Mouse (Mus musculus) limb, embryonic 12.5 days (tissue): ENCODE results near the gene Tubd1. TPM values are rescaled to one million over a fixed set of nuclear protein-coding genes. Genes with fewer than 3 reads are reported as not detected.
A peak's percentile ranks its signal among the peaks of the same experiment; 100 is the strongest.

Experiments
- ATAC-seq: fragments of 200-750 bp; cut with Nextera tagmentation; 2 replicates; pipeline ENCODE4 v1.8.0; 2017; ENCODE audit warnings: low read depth, moderate TSS enrichment; ENCODE audit not compliant: insufficient number of reproducible peaks, insufficient read depth, low FRiP score, low TSS enrichment
- H3K27ac ChIP-seq: fragments of 300-500 bp; sonication (generic); 2 replicates; pipeline ENCODE4 v1.5.1; 2016; ENCODE audit warnings: mild to moderate bottlenecking, moderate library complexity
- H3K27me3 ChIP-seq: fragments of 300-500 bp; sonication (generic); 2 replicates; pipeline ENCODE4 v1.6.1; 2016; ENCODE audit warnings: mild to moderate bottlenecking, moderate library complexity
- H3K36me3 ChIP-seq: fragments of 300-500 bp; sonication (generic); 2 replicates; pipeline ENCODE4 v1.6.1; 2016; ENCODE audit warnings: mild to moderate bottlenecking, moderate library complexity
- H3K4me1 ChIP-seq: fragments of 300-500 bp; sonication (generic); replicated peaks from 2 replicates; pipeline ENCODE4 v1.6.1; 2016
- H3K4me2 ChIP-seq: fragments of 300-500 bp; sonication (generic); 2 replicates; pipeline ENCODE4 v1.6.1; 2016; ENCODE audit warnings: mild to moderate bottlenecking, moderate library complexity
- H3K4me3 ChIP-seq: fragments of 300-500 bp; sonication (generic); replicated peaks from 2 replicates; pipeline ENCODE4 v1.5.1; 2016; ENCODE audit warnings: mild to moderate bottlenecking
- H3K9ac ChIP-seq: fragments of 300-500 bp; sonication (generic); replicated peaks from 2 replicates; pipeline ENCODE4 v1.6.1; 2016; ENCODE audit warnings: mild to moderate bottlenecking, moderate library complexity
- H3K9me3 ChIP-seq: fragments of 300-500 bp; sonication (generic); 2 replicates; pipeline ENCODE4 v1.6.1; 2016; ENCODE audit warnings: mild to moderate bottlenecking, moderate library complexity
- WGBS: fragments of 180-500 bp; shearing (Covaris S2); methylation state at CpG from one replicate; pipeline ENCODE4 v1.1.7; 2016; 5-methylcytosine and 5-hydroxymethylcytosine counted together
- microRNA counts: library from miRNA; unstranded; fragments of <30 nt; microRNA quantifications from one replicate; lab custom pipeline; 2017
- microRNA-seq: library from miRNA; unstranded; fragments of <30 nt; microRNA quantifications from one replicate; pipeline ENCODE4, GENCODE M21; 2017
- polyA plus RNA-seq: library from polyadenylated mRNA; unstranded; fragments of >200 nt; fragmentation: Nextera tagmentation; extraction: Ambion mirVana; gene quantifications from 2 replicates; pipeline ENCODE4 v1.2.1, GENCODE M21; 2016

The Tubd1 gene
- polyA plus RNA-seq, 1 experiment from 2014 or later = 9.8 TPM

- H3K4me2 ChIP-seq = no peak overlapping the region
- 90% methylated on average over 3 of the region's 3 CpGs for WGBS
- no peak for ATAC-seq
Observed at GRCm38 (mm10) chr11:86604289-86604688, 59.5 kb downstream of the Tubd1 start.

DNA sequence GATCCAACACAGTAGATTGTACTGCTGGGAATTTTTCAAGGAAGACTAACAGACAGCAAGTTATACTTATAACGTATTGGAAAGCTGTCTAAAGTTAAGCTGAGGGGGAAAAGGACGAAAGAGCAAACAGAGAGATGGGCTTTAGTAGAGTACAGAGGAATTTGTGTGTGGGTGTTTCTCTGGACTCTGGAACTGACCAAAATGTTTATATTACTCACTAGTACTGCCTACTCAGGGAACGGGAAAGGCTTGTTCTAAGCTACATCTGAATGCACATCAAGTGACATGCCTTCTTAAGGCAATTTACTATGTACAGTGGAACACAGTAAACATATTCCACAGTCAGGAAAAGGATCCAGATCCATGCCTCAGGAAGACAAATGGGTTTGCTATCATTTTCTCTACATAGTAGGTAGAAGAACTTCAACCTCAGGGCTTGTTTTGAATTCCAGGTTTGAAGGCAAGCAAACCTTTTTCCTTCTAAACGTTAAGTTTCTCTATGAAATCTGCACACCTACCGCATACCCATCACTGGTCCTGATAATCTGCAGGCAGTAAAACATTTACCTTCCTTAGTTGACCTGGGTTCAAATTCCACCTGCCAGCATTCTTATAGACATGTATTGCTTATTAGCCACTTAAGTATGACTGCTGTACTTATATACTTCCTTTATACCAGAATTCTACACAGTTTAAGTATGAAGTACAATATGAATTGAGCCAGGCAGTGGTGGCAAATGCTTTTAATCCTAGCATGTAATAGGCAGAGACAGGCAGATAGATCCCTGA lies 60.1 kb downstream of the Tubd1 start:
- ATAC-seq = no peak
- Histone ChIP-seq H3K36me3 (peaks cover 14% of the 10 kb centered on the region), H3K9me3 (0 out of 2 replicates have a peak, but pooled peaks cover 5% of the 10 kb centered on the region), H3K9ac (no peak overlapping the region), H3K4me3 (no peak overlapping the region), H3K27ac (no peak overlapping the region), H3K4me2 (no peak overlapping the region), H3K4me1 (no peaks in the 10 kb centered on the region), H3K27me3 (no peaks in the 10 kb centered on the region)
- 90% methylated on average over 5 of the region's 5 CpGs for WGBS

More at GRCm38 (mm10) chr11:86604289-86604688, 59.5 kb downstream of the Tubd1 start:
- Histone ChIP-seq H3K27me3 (no peaks in the 10 kb centered on the region), H3K36me3 (peaks cover 14% of the 10 kb centered on the region), H3K4me3 (no peak overlapping the region), H3K4me1 (no peaks in the 10 kb centered on the region), H3K27ac (no peak overlapping the region), H3K9me3 (0 out of 2 replicates have a peak, but pooled peaks cover 5% of the 10 kb centered on the region), H3K9ac (no peak overlapping the region)

- Histone ChIP-seq H3K27ac (no peak overlapping the region), H3K27me3 (no peaks in the 10 kb centered on the region), H3K4me2 (no peak overlapping the region), H3K4me1 (no peaks in the 10 kb centered on the region), H3K4me3 (no peak overlapping the region), H3K36me3 (peaks cover 23% of the 10 kb centered on the region), H3K9me3 (0 out of 2 replicates have a peak, but pooled peaks cover 5% of the 10 kb centered on the region), H3K9ac (no peak overlapping the region)
- no peak for ATAC-seq
- 86% methylated on average over 2 of the region's 2 CpGs for WGBS
Observed at GRCm38 (mm10) chr11:86606621-86607339, 62.0 kb downstream of the Tubd1 start.

- WGBS = 79% methylated on average over 2 of the region's 2 CpGs
- Histone ChIP-seq H3K27ac (no peak overlapping the region), H3K4me3 (no peak overlapping the region), H3K27me3 (no peaks in the 10 kb centered on the region), H3K9ac (no peak overlapping the region), H3K9me3 (0 out of 2 replicates have a peak, but pooled peaks cover 5% of the 10 kb centered on the region), H3K36me3 (peaks cover 23% of the 10 kb centered on the region), H3K4me1 (no peaks in the 10 kb centered on the region), H3K4me2 (no peak overlapping the region)
- ATAC-seq = no peak
Observed at GRCm38 (mm10) chr11:86607808-86608350, 63.1 kb downstream of the Tubd1 start.

GRCm38 (mm10) chr11:86610239-86610638 lies 65.4 kb downstream of the Tubd1 start:
- H3K4me2 ChIP-seq = no peak overlapping the region
- 0 out of 2 replicates have a peak, but pooled peaks cover 5% of the 10 kb centered on the region for H3K9me3 ChIP-seq

GRCm38 (mm10) chr11:86611991-86612390 lies 67.2 kb downstream of the Tubd1 start:
- WGBS = 95% methylated on average over 1 of the region's 1 CpGs
- no peak for ATAC-seq
- H3K27ac ChIP-seq = no peak overlapping the region
- H3K27me3 ChIP-seq = no peaks in the 10 kb centered on the region
- no peak overlapping the region for H3K9ac ChIP-seq
- H3K36me3 ChIP-seq = peaks cover 17% of the 10 kb centered on the region; the same call in 1 of the 2 replicates
- no peak overlapping the region for H3K4me2 ChIP-seq
- H3K4me1 ChIP-seq = no peaks in the 10 kb centered on the region
- H3K4me3 ChIP-seq = no peak overlapping the region
- H3K9me3 ChIP-seq = no peaks in the 10 kb centered on the region

More at GRCm38 (mm10) chr11:86610239-86610638, 65.4 kb downstream of the Tubd1 start:
- Histone ChIP-seq H3K4me3 (no peak overlapping the region), H3K27ac (no peak overlapping the region), H3K36me3 (peaks cover 23% of the 10 kb centered on the region), H3K27me3 (no peaks in the 10 kb centered on the region), H3K4me1 (no peaks in the 10 kb centered on the region), H3K9ac (no peak overlapping the region)
- no peak for ATAC-seq
- 90% methylated on average over 3 of the region's 3 CpGs for WGBS

GRCm38 (mm10) chr11:86614056-86614530 lies 69.3 kb downstream of the Tubd1 start:
- no peak overlapping the region for H3K4me3 ChIP-seq
- ATAC-seq = no peak
- H3K27me3 ChIP-seq = no peaks in the 10 kb centered on the region
- H3K4me1 ChIP-seq = no peaks in the 10 kb centered on the region
- no peak overlapping the region for H3K4me2 ChIP-seq
- H3K9ac ChIP-seq = no peak overlapping the region
- no peaks in the 10 kb centered on the region for H3K9me3 ChIP-seq
- peaks cover 15% of the 10 kb centered on the region; the same call in 1 of the 2 replicates for H3K36me3 ChIP-seq
- WGBS = 76% methylated on average over 2 of the region's 2 CpGs
- no peak overlapping the region for H3K27ac ChIP-seq

DNA sequence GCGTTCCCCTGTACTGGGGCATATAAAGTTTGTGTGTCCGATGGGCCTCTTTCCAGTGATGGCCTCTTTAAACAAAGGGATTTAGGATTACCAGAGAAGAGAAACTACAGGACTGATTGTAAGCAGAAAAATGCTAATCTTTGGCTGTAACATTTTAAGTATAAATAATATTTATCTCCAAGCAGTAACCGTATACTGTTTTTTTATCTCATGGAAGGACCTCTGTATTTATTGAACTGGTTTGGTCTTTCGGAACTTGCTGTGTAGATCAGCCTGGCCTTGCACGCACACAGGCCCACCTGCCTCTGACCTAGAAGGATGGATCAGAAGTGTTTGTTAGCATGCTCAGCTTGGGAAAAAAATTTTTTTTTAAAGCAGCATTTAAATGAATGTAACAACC lies 69.8 kb downstream of the Tubd1 start:
- Histone ChIP-seq H3K9me3 (no peaks in the 10 kb centered on the region), H3K4me2 (no peak overlapping the region), H3K4me3 (no peak overlapping the region), H3K9ac (no peak overlapping the region), H3K27me3 (no peaks in the 10 kb centered on the region), H3K36me3 (peaks cover 15% of the 10 kb centered on the region; the same call in 1 of the 2 replicates), H3K27ac (no peak overlapping the region), H3K4me1 (no peaks in the 10 kb centered on the region)
- 92% methylated on average over 5 of the region's 5 CpGs for WGBS
- ATAC-seq = no peak

MicroRNAs within 50 kb of the gene (microRNA counts, 519-probe panel; counts per million panel counts)
- 4,931 counts per million, percentile 46 among the panel's probes with 10 or more counts for microRNA mmu-miR-21 (lab: Ali Mortazavi, UCI)

Small RNA genes lying within 50 kb of the gene (microRNA-seq; reads per million reads assigned to microRNA genes)
- gene Mir21a = 5,340 reads per million, percentile 90 among the genes with 10 or more reads in this experiment

Other genes starting within 250 kb of the Tubd1 start
- gene Med13, start 187.4 kb upstream of the Tubd1 start, polyA plus RNA-seq = 10.8 and 13.0 TPM in 2 replicates
- gene Rnft1, start 60.3 kb upstream of the Tubd1 start, polyA plus RNA-seq = 33.3 and 36.9 TPM in 2 replicates
- 78.3 and 83.8 TPM in 2 replicates for gene Rps6kb1, start 186 bp upstream of the Tubd1 start, polyA plus RNA-seq
- gene Vmp1, start 138.8 kb downstream of the Tubd1 start, polyA plus RNA-seq = 79.8 and 85.1 TPM in 2 replicates
- 40.4 and 42.9 TPM in 2 replicates for gene Ptrh2, start 139.0 kb downstream of the Tubd1 start, polyA plus RNA-seq
- 129 and 137 TPM in 2 replicates for gene Cltc, start 212.6 kb downstream of the Tubd1 start, polyA plus RNA-seq